Mouse (Mus musculus) CH12.LX (cell line): ENCODE results near the gene Gm12185. TPM values are rescaled to one million over a fixed set of nuclear protein-coding genes. Genes with fewer than 3 reads are reported as not detected.

Source experiments
- DNase-seq: peaks from one replicate; pipeline ENCODE4 v3.0.0-alpha.2; 2013; ENCODE audit errors: extremely low read depth
- H3K27ac ChIP-seq: 2 replicates; pipeline ENCODE4 v1.5.1; 2012; ENCODE audit warnings: low read depth, mild to moderate bottlenecking, control low read depth, moderate library complexity; ENCODE audit not compliant: insufficient read depth
- H3K27me3 ChIP-seq: replicated peaks from 2 replicates; pipeline ENCODE3; 2012; ENCODE audit warnings: inconsistent platforms
- H3K36me3 ChIP-seq, 2 experiments: replicated peaks in 1 of 2; 2 replicates each; pipeline versions ENCODE3 to v1.6.1; 2012; ENCODE audit warnings: inconsistent platforms in 1 of 2, low read length in 1 of 2, mild to moderate bottlenecking in 1 of 2, mixed read lengths in 1 of 2, moderate library complexity in 1 of 2; ENCODE audit not compliant: control insufficient read depth in 1 of 2, insufficient read depth in 1 of 2
- H3K4me1 ChIP-seq, 2 experiments: 2 replicates each; pipeline ENCODE4 v1.6.1; 2012; ENCODE audit warnings: inconsistent platforms in 1 of 2, moderate library complexity in 1 of 2; ENCODE audit not compliant: insufficient read depth in 2 of 2, control insufficient read depth in 1 of 2
- H3K4me2 ChIP-seq: 2 replicates; pipeline ENCODE4 v1.6.1; 2012; ENCODE audit warnings: low read depth, mild to moderate bottlenecking, control low read depth; ENCODE audit not compliant: poor library complexity, insufficient read depth, severe bottlenecking
- H3K4me3 ChIP-seq, 3 experiments: fragments of 150-350 bp in 1 of 3; sonication (generic) in 1 of 3; replicated peaks in 1 of 3; 2 replicates each; pipeline versions ENCODE3 to v1.5.1; 2011 to 2012; ENCODE audit warnings: low read depth in 2 of 3, low read length in 2 of 3, mild to moderate bottlenecking in 2 of 3, moderate library complexity in 2 of 3, control low read depth in 1 of 3, improper control_type of control experiment in 1 of 3, inconsistent platforms in 1 of 3, mixed read lengths in 1 of 3; ENCODE audit not compliant: poor library complexity in 1 of 3
- H3K79me2 ChIP-seq: replicated peaks from 2 replicates; pipeline ENCODE4 v1.6.1; 2012; ENCODE audit warnings: mild to moderate bottlenecking, moderate library complexity; ENCODE audit not compliant: control insufficient read depth, poor library complexity, insufficient read depth, severe bottlenecking; ENCODE audit errors: extremely low read depth
- H3K9ac ChIP-seq: 2 replicates; pipeline ENCODE4 v1.6.1; 2012; ENCODE audit warnings: low read depth, mild to moderate bottlenecking, control low read depth, moderate library complexity; ENCODE audit not compliant: insufficient read depth
- H3K9me3 ChIP-seq: replicated peaks from 2 replicates; pipeline ENCODE3; 2012; ENCODE audit warnings: low read length, inconsistent platforms, mixed read lengths
- BHLHE40 ChIP-seq: IDR thresholded peaks from 2 replicates; pipeline ENCODE4 v1.6.1; 2011; ENCODE audit warnings: mild to moderate bottlenecking, low read depth, low read length, improper control_type of control experiment
- CHD1 ChIP-seq: IDR thresholded peaks from 2 replicates; pipeline ENCODE4 v1.6.1; 2012; ENCODE audit warnings: low read depth, low read length, improper control_type of control experiment, inconsistent platforms
- CHD2 ChIP-seq: IDR thresholded peaks from 2 replicates; pipeline ENCODE4 v1.6.1; 2011; ENCODE audit warnings: low read length, improper control_type of control experiment
- E2F4 ChIP-seq: IDR thresholded peaks from 2 replicates; pipeline ENCODE4 v1.6.1; 2011; ENCODE audit warnings: low read depth, low read length, improper control_type of control experiment; ENCODE audit not compliant: insufficient replicate concordance
- ELF1 ChIP-seq: IDR thresholded peaks from 2 replicates; pipeline ENCODE4 v1.6.1; 2014; ENCODE audit warnings: low read depth, mild to moderate bottlenecking, inconsistent platforms, low read length, improper control_type of control experiment
- EP300 ChIP-seq: IDR thresholded peaks from 2 replicates; pipeline ENCODE4 v1.6.1; 2011; ENCODE audit warnings: low read length, improper control_type of control experiment
- ETS1 ChIP-seq: conservative IDR thresholded peaks from 2 replicates; pipeline ENCODE4 v1.6.1; 2012; ENCODE audit warnings: low read depth, mild to moderate bottlenecking, inconsistent platforms, low read length, improper control_type of control experiment, moderate library complexity
- GABPA ChIP-seq: IDR thresholded peaks from 2 replicates; pipeline ENCODE4 v1.6.1; 2012; ENCODE audit warnings: low read depth, low read length, improper control_type of control experiment, inconsistent platforms; ENCODE audit not compliant: insufficient replicate concordance
- HCFC1 ChIP-seq: IDR thresholded peaks from 2 replicates; pipeline ENCODE4 v1.6.1; 2012; ENCODE audit warnings: low read depth, mild to moderate bottlenecking, inconsistent platforms, low read length, improper control_type of control experiment
- IRF4 ChIP-seq: IDR thresholded peaks from 2 replicates; pipeline ENCODE4 v1.6.1; 2014; ENCODE audit warnings: low read depth, mild to moderate bottlenecking, inconsistent platforms, low read length, improper control_type of control experiment
- JUND ChIP-seq: conservative IDR thresholded peaks from 2 replicates; pipeline ENCODE4 v1.6.1; 2011; ENCODE audit warnings: low read depth, low read length, improper control_type of control experiment
- KAT2A ChIP-seq: IDR thresholded peaks from 2 replicates; pipeline ENCODE4 v1.6.1; 2012; ENCODE audit warnings: low read length, improper control_type of control experiment, inconsistent platforms; ENCODE audit not compliant: insufficient replicate concordance
- MAFK ChIP-seq: IDR thresholded peaks from 2 replicates; pipeline ENCODE4 v1.6.1; 2011; ENCODE audit warnings: low read length, improper control_type of control experiment; ENCODE audit not compliant: insufficient replicate concordance
- MEF2A ChIP-seq: IDR thresholded peaks from 2 replicates; pipeline ENCODE4 v1.6.1; 2014; ENCODE audit warnings: low read depth, mild to moderate bottlenecking, inconsistent platforms, low read length, improper control_type of control experiment, borderline replicate concordance
- POLR2A ChIP-seq: IDR thresholded peaks from 2 replicates; pipeline ENCODE4 v1.6.1; 2011; ENCODE audit warnings: low read depth, mild to moderate bottlenecking, improper control_type of control experiment, low read length
- POLR2AphosphoS2 ChIP-seq: IDR thresholded peaks from 2 replicates; pipeline ENCODE4 v1.6.1; 2011; ENCODE audit warnings: low read depth, low read length, improper control_type of control experiment
- RAD21 ChIP-seq: IDR thresholded peaks from 2 replicates; pipeline ENCODE4 v1.6.1; 2011; ENCODE audit warnings: low read depth, mild to moderate bottlenecking, low read length, improper control_type of control experiment, moderate library complexity
- RCOR1 ChIP-seq: conservative IDR thresholded peaks from 2 replicates; pipeline ENCODE4 v1.6.1; 2012; ENCODE audit warnings: low read depth, mild to moderate bottlenecking, inconsistent platforms, low read length, improper control_type of control experiment
- SMC3 ChIP-seq: IDR thresholded peaks from 2 replicates; pipeline ENCODE4 v1.6.1; 2011; ENCODE audit warnings: low read depth, low read length, improper control_type of control experiment
- TBP ChIP-seq: conservative IDR thresholded peaks from 2 replicates; pipeline ENCODE4 v1.6.1; 2011; ENCODE audit warnings: low read depth, low read length, improper control_type of control experiment
- TCF12 ChIP-seq: IDR thresholded peaks from 2 replicates; pipeline ENCODE4 v1.6.1; 2014; ENCODE audit warnings: low read depth, mild to moderate bottlenecking, inconsistent platforms, low read length, improper control_type of control experiment
- USF1 ChIP-seq: IDR thresholded peaks from 2 replicates; pipeline ENCODE4 v1.6.1; 2014; ENCODE audit warnings: low read depth, mild to moderate bottlenecking, inconsistent platforms, low read length, improper control_type of control experiment
- ZC3H11A ChIP-seq: IDR thresholded peaks from 2 replicates; pipeline ENCODE4 v1.6.1; 2012; ENCODE audit warnings: low read depth, mild to moderate bottlenecking, inconsistent platforms, low read length, improper control_type of control experiment
- ZKSCAN1 ChIP-seq: IDR thresholded peaks from 2 replicates; pipeline ENCODE4 v1.6.1; 2012; ENCODE audit warnings: low read depth, inconsistent platforms, low read length, improper control_type of control experiment, borderline replicate concordance
- ZMIZ1 ChIP-seq: IDR thresholded peaks from 2 replicates; pipeline ENCODE4 v1.6.1; 2012; ENCODE audit warnings: low read depth, mild to moderate bottlenecking, inconsistent platforms, low read length, improper control_type of control experiment
- dilution Hi-C: fragments of 300-500 bp; cut with MboI; formaldehyde crosslinking; loops from 2 replicates; pipeline ENCODE4 v1.14.3; 2020; ENCODE audit warnings: low sequenced_read_pairs; ENCODE audit not compliant: extremely low pct_unique_long_range_greater_than_20kb, extremely low pct_ligation_motif_present
- in situ Hi-C: fragments of 300-500 bp; cut with MboI; formaldehyde crosslinking; loops from 3 replicates; pipeline ENCODE4 v1.14.3; 2019; ENCODE audit warnings: low sequenced_read_pairs, low pct_ligation_motif_present, low pct_unique_long_range_greater_than_20kb, mixed read lengths
- polyA plus RNA-seq: library from polyadenylated mRNA; unstranded; fragments of >175 nt; gene quantifications from 2 replicates; pipeline ENCODE4 v1.2.1, GENCODE M21; 2012; ENCODE audit warnings: low read depth; ENCODE audit not compliant: insufficient read length
- total RNA-seq, 2 experiments: library from RNA; depleted of rRNA; stranded (reverse); fragments of 300-350 nt in 1 of 2; fragments of >200 nt in 1 of 2; gene quantifications; 2 replicates each; pipeline ENCODE4 v1.2.3; 2012 to 2014

Gene Gm12185
- total and polyA plus RNA-seq, 3 experiments, result 0.04 to 0.50 TPM; not detected in 1

DNA sequence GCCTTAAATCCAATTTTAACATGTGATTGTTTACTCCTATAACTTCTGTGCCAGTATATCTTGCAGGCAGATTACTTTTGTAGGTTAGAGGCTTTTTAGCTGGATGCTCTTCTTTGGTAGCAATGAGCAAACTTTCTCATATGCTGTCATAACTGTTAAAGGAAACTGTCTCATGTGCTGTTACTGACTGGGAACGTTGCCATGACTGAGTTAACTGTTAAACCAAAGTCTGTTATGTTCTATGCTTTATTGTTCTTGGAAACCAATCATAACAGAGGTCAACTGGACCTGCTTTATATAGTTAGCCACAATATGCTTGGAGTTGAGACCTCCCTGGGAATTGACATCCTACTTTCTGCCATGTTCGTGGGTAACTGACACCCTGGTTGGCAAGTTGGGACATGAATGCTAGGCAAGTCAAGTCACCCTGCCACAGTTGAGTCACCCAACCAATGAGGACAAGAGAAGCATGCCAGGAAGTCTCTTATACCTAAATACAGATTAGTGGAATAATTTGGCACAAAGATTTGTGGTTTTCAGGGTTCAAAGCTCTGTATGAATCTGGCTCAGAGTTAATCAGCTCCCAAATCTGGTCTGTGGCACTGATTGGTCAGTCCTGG lies 93.1 kb downstream of the Gm12185 start:
- Histone ChIP-seq H3K27ac (peak overlapping the region; percentile 46; the same call in 1 of the 2 replicates), H3K4me2 (no peak overlapping the region; the same call in 1 of the 2 replicates), H3K79me2 (no peaks in the 10 kb centered on the region), H3K36me3 (no peaks in the 10 kb centered on the region), H3K9me3 (no peaks in the 10 kb centered on the region), H3K4me1 (peaks cover 26 to 78% of the 10 kb centered on the region in 2 experiments), H3K27me3 (no peaks in the 10 kb centered on the region), H3K4me3 (no peak overlapping the region), H3K9ac (no peak overlapping the region)
- dilution Hi-C loops (no loop called here), in situ Hi-C loops (no loop called here)
- DNase-seq, result peak; percentile 27
- TF ChIP-seq MAFK (no peak), JUND (no peak), BHLHE40 (no peak), EP300 (peak; percentile 42; the same call in 1 of the 2 replicates), E2F4 (no peak), ETS1 (0 out of 2 replicates have a peak, but pooled peaks have one; percentile 11), HCFC1 (no peak), CHD1 (peak; percentile 93), TCF12 (no peak), POLR2AphosphoS2 (no peak), ZKSCAN1 (no peak), IRF4 (0 out of 2 replicates have a peak, but pooled peaks have one; percentile 33), ZMIZ1 (no peak), RCOR1 (no peak; the same call in 1 of the 2 replicates), TBP (no peak), RAD21 (no peak), ZC3H11A (no peak), CHD2 (peak; percentile 19; the same call in 1 of the 2 replicates), GABPA (no peak), POLR2A (no peak), MEF2A (no peak), KAT2A (no peak), USF1 (no peak), SMC3 (no peak), ELF1 (no peak)
- TF ChIP-seq, all 38 proteins: peak for 5
